Comparison of ENCODE assay signal across 19 mouse cellular contexts in genomic region chr13:53221176-53221575, GRCm38 (mm10).
"Had no signal": no experiment of that assay in that cellular context is flagged by ENCODE, and none has a peak within 500 bp of the region (broad histone marks: within the 10 kb centered on the region; RNA-seq: fewer than 3 reads in every experiment).

No protein-coding gene starts in this region.

- H3K4me2 ChIP-seq: liver, embryonic 11.5 days; lung, embryonic 14.5 days; midbrain, embryonic 12.5 days; midbrain, embryonic 15.5 days; neural tube, embryonic 12.5 days; neural tube, embryonic 15.5 days had no signal

- H3K27ac ChIP-seq: liver, embryonic 14.5 days; macrophage; midbrain, embryonic 12.5 days; midbrain, embryonic 15.5 days; neural tube, embryonic 12.5 days; neural tube, embryonic 15.5 days; stomach, postnatal 0 days had no signal

- H3K4me1 ChIP-seq: midbrain, embryonic 15.5 days; neural tube, embryonic 12.5 days; neural tube, embryonic 15.5 days had no signal

- H3K9ac ChIP-seq: liver, embryonic 14.5 days; liver, postnatal 0 days; lung, embryonic 14.5 days; midbrain, embryonic 12.5 days; midbrain, embryonic 15.5 days; neural tube, embryonic 12.5 days; neural tube, embryonic 15.5 days had no signal

- H3K36me3 ChIP-seq: midbrain, embryonic 12.5 days; midbrain, embryonic 15.5 days; neural tube, embryonic 12.5 days; neural tube, embryonic 15.5 days had no signal

- ATAC-seq: liver, postnatal 0 days; lung, postnatal 0 days; midbrain, embryonic 15.5 days had no signal

- DNase-seq: kidney, adult 9 months; kidney, postnatal 14 days; kidney, postnatal 4 days; left cerebral cortex, postnatal 4 days; liver, postnatal 0 days; lung, embryonic 14.5 days; right cerebral cortex, adult 18-20 months; right cerebral cortex, postnatal 14 days; right cerebral cortex, postnatal 4 days; thymus, postnatal 25 days had no signal

- H3K27me3 ChIP-seq: midbrain, embryonic 12.5 days; midbrain, embryonic 15.5 days; neural tube, embryonic 12.5 days; neural tube, embryonic 15.5 days had no signal

- H3K4me3 ChIP-seq: midbrain, embryonic 12.5 days; midbrain, embryonic 15.5 days; neural tube, embryonic 12.5 days; neural tube, embryonic 15.5 days had no signal

- H3K9me3 ChIP-seq: midbrain, embryonic 15.5 days; neural tube, embryonic 15.5 days had no signal
